ENCODE assay signal across 8 mouse cellular contexts in genomic region chr2:57316055-57316454, GRCm38 (mm10).
DNase-seq lines count a peak whose midpoint lies in the region; ATAC-seq lines count a peak whose summit lies in the region.

No protein-coding gene starts in this region.

- DNase-seq in gastrocnemius, postnatal 10 days, result peak; percentile 24
- DNase-seq in gastrocnemius, adult 8-10 months (ENCODE audit: low spot score in 2 of 2), result no peak
- peak; percentile 23 for DNase-seq in urinary bladder, postnatal 36 days (ENCODE audit: low spot score in 2 of 2)
- DNase-seq in urinary bladder, postnatal 10 days (ENCODE audit: low spot score), result no peak
- DNase-seq in embryo, embryonic 10 days (ENCODE audit: low spot score), result peak; percentile 60
- no peak for DNase-seq in liver, embryonic 11.5 days (ENCODE audit: low spot score)
- DNase-seq in thymus, postnatal 0 days (ENCODE audit: low spot score), result peak; percentile 50
- DNase-seq in layer of hippocampus, adult 8-10 months (ENCODE audit: low spot score in 2 of 2), result no peak

- no peaks in the 10 kb centered on the region for H3K4me1 ChIP-seq in liver, embryonic 11.5 days (replicated peaks; ENCODE audit: control insufficient read depth, insufficient read depth, low read length)

- H3K27ac ChIP-seq in liver, embryonic 11.5 days (ENCODE audit: low read depth, low read length), result no peak overlapping the region

- peak; percentile 45; the same call in 1 of the 2 replicates for ATAC-seq in liver, embryonic 11.5 days (replicated peaks; ENCODE audit: low FRiP score)

- H3K9me3 ChIP-seq in liver, embryonic 11.5 days (ENCODE audit: control insufficient read depth, low read length), result no peaks in the 10 kb centered on the region

- 47% methylated on average over 2 of the region's 2 CpGs for WGBS in liver, embryonic 11.5 days

- H3K9ac ChIP-seq in liver, embryonic 11.5 days (ENCODE audit: low read depth, low read length), result no peak overlapping the region

- no peak overlapping the region for H3K4me3 ChIP-seq in liver, embryonic 11.5 days (ENCODE audit: low read depth, low read length)

- H3K27me3 ChIP-seq in liver, embryonic 11.5 days (replicated peaks; ENCODE audit: control insufficient read depth, insufficient read depth, low read length), result no peaks in the 10 kb centered on the region

- no peak overlapping the region for H3K4me2 ChIP-seq in liver, embryonic 11.5 days

- H3K36me3 ChIP-seq in liver, embryonic 11.5 days (ENCODE audit: control insufficient read depth, insufficient read depth, low read length), result no peaks in the 10 kb centered on the region

Comparison
In these comparisons a context has a peak if more than half of its experiments do, and no peak if none do; other contexts are left out.
1. DNase-seq: peak in gastrocnemius, postnatal 10 days (single experiment), urinary bladder, postnatal 36 days (2 of 2), embryo, embryonic 10 days (single experiment) and thymus, postnatal 0 days (single experiment); none in gastrocnemius, adult 8-10 months (0 of 2), urinary bladder, postnatal 10 days (single experiment), liver, embryonic 11.5 days (single experiment) and layer of hippocampus, adult 8-10 months (0 of 2).